Mouse (Mus musculus) cerebellum, adult 2 months (tissue): ENCODE data around the gene Dhx40.

Source experiments
- CTCF ChIP-seq: fragments of 200-500 bp; IDR thresholded peaks from 2 replicates; pipeline ENCODE4 v1.5.1; 2011; ENCODE audit warnings: low read depth, mild to moderate bottlenecking, control low read depth, low read length, moderate library complexity, borderline replicate concordance; ENCODE audit not compliant: insufficient read depth
- POLR2A ChIP-seq: fragments of 200-500 bp; IDR thresholded peaks from 2 replicates; pipeline ENCODE4 v1.6.1; 2011; ENCODE audit warnings: low read length, control low read depth, borderline replicate concordance; ENCODE audit not compliant: insufficient read depth

DNA sequence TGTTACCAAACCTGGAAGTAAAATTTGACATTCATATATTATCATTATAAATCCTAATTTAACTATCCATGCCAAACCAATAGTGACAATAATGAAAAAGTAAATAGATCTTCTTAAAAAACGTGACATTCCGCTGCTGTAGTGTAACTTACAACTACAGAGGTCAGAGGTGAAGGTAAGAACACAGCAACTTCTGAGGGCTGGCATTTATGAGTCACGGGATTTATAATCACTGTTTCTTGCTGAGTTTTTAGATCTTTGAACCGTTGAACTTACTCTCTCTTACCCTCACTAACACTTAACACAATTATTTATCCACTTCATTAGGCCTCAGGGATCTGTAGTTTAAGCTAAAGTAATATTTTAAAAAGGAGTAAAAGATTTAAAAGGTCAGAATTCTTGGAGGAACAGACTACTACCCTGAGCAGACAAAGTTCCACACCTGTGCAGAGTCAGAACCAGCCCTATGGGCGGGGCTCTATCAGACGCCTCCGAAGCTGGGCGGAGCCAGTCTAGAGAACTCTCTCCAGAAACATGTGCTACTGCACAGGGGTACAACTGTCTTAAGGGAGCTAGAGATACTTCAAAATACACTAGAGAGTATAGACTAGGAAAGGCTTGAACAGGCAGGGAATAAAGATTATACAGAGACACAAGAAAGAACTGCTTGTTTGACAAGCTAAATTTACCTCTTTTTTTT, 70.1 kb downstream of the Dhx40 start:
- TF ChIP-seq POLR2A = no peak
- no peak for TF ChIP-seq CTCF
